Mouse (Mus musculus) E14TG2a.4 (cell line): ENCODE results near the gene Upb1.
"Not testable (repeated sequence)": the region's sequence is repeated elsewhere in the genome, so short reads cannot be mapped to it uniquely, and the experiment has no call there.

Experiments
- H3K27me3 ChIP-seq: 2 replicates; pipeline ENCODE4 v1.6.1; 2014; ENCODE audit warnings: low read length, control low read depth; ENCODE audit not compliant: insufficient read depth
- H3K36me3 ChIP-seq: 2 replicates; pipeline ENCODE4 v1.6.1; 2014; ENCODE audit warnings: low read length, control low read depth; ENCODE audit not compliant: insufficient read depth
- H3K4me1 ChIP-seq: replicated peaks from 2 replicates; pipeline ENCODE4 v1.6.1; 2014; ENCODE audit warnings: low read depth, low read length, control low read depth
- H3K4me3 ChIP-seq: replicated peaks from 2 replicates; pipeline ENCODE4 v1.5.1; 2014; ENCODE audit warnings: mild to moderate bottlenecking, low read length
- H3K9me3 ChIP-seq: 2 replicates; pipeline ENCODE4 v1.6.1; 2014; ENCODE audit warnings: low read length, control low read depth
- CTCF ChIP-seq: conservative IDR thresholded peaks from 2 replicates; pipeline ENCODE4 v1.5.1; 2014; ENCODE audit warnings: low read length
- NANOG ChIP-seq: IDR thresholded peaks from 2 replicates; pipeline ENCODE4 v1.6.1; 2014; ENCODE audit warnings: borderline replicate concordance, low read length, mixed read lengths
- POU5F1 ChIP-seq: IDR thresholded peaks from 2 replicates; pipeline ENCODE4 v1.6.1; 2014; ENCODE audit warnings: low read length, borderline replicate concordance

Upb1 gene

GRCm38 (mm10) chr10:75400958-75401357, at the start of gene Upb1:
TSS of gene Upb1 (plus strand) at chr10:75401115.
- no peaks in the 10 kb centered on the region for H3K27me3 ChIP-seq
- peaks cover 9% of the 10 kb centered on the region for H3K4me1 ChIP-seq
- TF ChIP-seq POU5F1 = no peak
- TF ChIP-seq CTCF = no peak
- no peak for TF ChIP-seq NANOG
- H3K36me3 ChIP-seq = no peaks in the 10 kb centered on the region
- no peaks in the 10 kb centered on the region for H3K9me3 ChIP-seq
- no peak within 1 kb of the TSS for H3K4me3 ChIP-seq

- no peak overlapping the region for H3K4me3 ChIP-seq
- H3K4me1 ChIP-seq = no peaks in the 10 kb centered on the region
- no peaks in the 10 kb centered on the region for H3K36me3 ChIP-seq
- no peaks in the 10 kb centered on the region for H3K9me3 ChIP-seq
- TF ChIP-seq NANOG (no peak), POU5F1 (no peak), CTCF (no peak)
- H3K27me3 ChIP-seq = peaks cover 9% of the 10 kb centered on the region; the same call in 1 of the 2 replicates
These were observed 48.4 kb upstream of the Upb1 start for GRCm38 (mm10) chr10:75352541-75352940.

GRCm38 (mm10) chr10:75353838-75354241, 47.1 kb upstream of the Upb1 start:
- H3K4me3 ChIP-seq, H3K36me3 ChIP-seq, H3K9me3 ChIP-seq, H3K4me1 ChIP-seq: not testable (repeated sequence)
- peaks cover 13% of the 10 kb centered on the region; the same call in 1 of the 2 replicates for H3K27me3 ChIP-seq

- TF ChIP-seq NANOG = no peak
- no peak for TF ChIP-seq POU5F1
- no peak for TF ChIP-seq CTCF
- Histone ChIP-seq H3K9me3 (no peaks in the 10 kb centered on the region), H3K27me3 (peaks cover 13% of the 10 kb centered on the region; the same call in 1 of the 2 replicates), H3K4me3 (no peak overlapping the region), H3K4me1 (no peaks in the 10 kb centered on the region), H3K36me3 (no peaks in the 10 kb centered on the region)
These were observed 45.6 kb upstream of the Upb1 start for GRCm38 (mm10) chr10:75355341-75355740.

GRCm38 (mm10) chr10:75364214-75364690, 36.7 kb upstream of the Upb1 start:
- H3K4me1 ChIP-seq, H3K9me3 ChIP-seq, H3K27me3 ChIP-seq, H3K36me3 ChIP-seq, H3K4me3 ChIP-seq: not testable (repeated sequence)

- H3K4me1 ChIP-seq = 0 out of 2 replicates have a peak, but pooled peaks cover 3% of the 10 kb centered on the region
- TF ChIP-seq CTCF (no peak), POU5F1 (no peak), NANOG (no peak)
- peak overlapping the region; percentile 73; the same call in 1 of the 2 replicates for H3K4me3 ChIP-seq
- H3K27me3 ChIP-seq = no peaks in the 10 kb centered on the region
- peaks cover 7% of the 10 kb centered on the region; the same call in 1 of the 2 replicates for H3K9me3 ChIP-seq
- H3K36me3 ChIP-seq = no peaks in the 10 kb centered on the region
These were observed 36.1 kb upstream of the Upb1 start for GRCm38 (mm10) chr10:75364796-75365195.

GRCm38 (mm10) chr10:75365231-75365633, 35.7 kb upstream of the Upb1 start:
- no peak for TF ChIP-seq POU5F1
- no peak for TF ChIP-seq CTCF
- TF ChIP-seq NANOG = no peak
- Histone ChIP-seq H3K4me3 (peak overlapping the region; percentile 73), H3K27me3 (no peaks in the 10 kb centered on the region), H3K36me3 (no peaks in the 10 kb centered on the region), H3K9me3 (peaks cover 11% of the 10 kb centered on the region; the same call in 1 of the 2 replicates), H3K4me1 (0 out of 2 replicates have a peak, but pooled peaks cover 3% of the 10 kb centered on the region)

GRCm38 (mm10) chr10:75373655-75374351, 27.1 kb upstream of the Upb1 start:
- H3K4me3 ChIP-seq, H3K4me1 ChIP-seq, H3K36me3 ChIP-seq, H3K27me3 ChIP-seq: not testable (repeated sequence)
- peaks cover 11% of the 10 kb centered on the region; the same call in 1 of the 2 replicates for H3K9me3 ChIP-seq

GRCm38 (mm10) chr10:75378688-75379087, 22.2 kb upstream of the Upb1 start:
- Histone ChIP-seq H3K36me3 (no peaks in the 10 kb centered on the region), H3K4me3 (no peak overlapping the region), H3K9me3 (peaks cover 3% of the 10 kb centered on the region; the same call in 1 of the 2 replicates), H3K27me3 (no peaks in the 10 kb centered on the region), H3K4me1 (no peaks in the 10 kb centered on the region)
- TF ChIP-seq NANOG (no peak), POU5F1 (no peak), CTCF (no peak)
